Mouse (Mus musculus): ENCODE data around the gene Npc1l1.

DNA sequence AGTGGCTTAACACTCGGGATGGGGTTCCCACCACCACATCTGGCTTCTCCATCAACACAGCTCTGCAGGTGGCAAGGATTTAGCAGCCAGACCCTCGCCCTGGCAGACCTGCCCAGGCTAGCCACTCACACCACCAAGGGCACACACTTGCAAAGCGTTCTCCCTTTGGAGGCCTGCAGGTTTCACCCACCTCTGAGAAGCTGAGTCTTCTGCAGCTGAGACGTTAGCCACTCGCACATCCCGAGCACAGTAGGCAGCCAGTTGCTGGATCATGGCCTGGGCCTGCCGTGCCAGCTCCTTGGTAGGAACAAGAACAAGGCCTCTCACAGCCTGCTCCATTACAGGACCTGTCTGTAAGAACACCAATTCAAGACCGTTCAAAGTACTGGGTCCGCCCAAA lies 36.7 kb upstream of the Npc1l1 start:
- no peak for TF ChIP-seq GATA1 (IDR thresholded peaks at IDR 0.05; ENCODE audit: borderline replicate concordance, low read length)
- TF ChIP-seq FLI1 (IDR thresholded peaks at IDR 0.05; ENCODE audit: low read length) = no peak
